Mouse (Mus musculus) cerebellum, adult 2 months (tissue): ENCODE measurements at regions not wholly inside any gene's neighbourhood (a gene's known extent, or its start where the extent isn't known, plus 50 kb on each side); places are given as distances from the start of the nearest gene placed in this dataset.

ENCODE experiments used
- CTCF ChIP-seq: fragments of 200-500 bp; IDR thresholded peaks from 2 replicates; pipeline ENCODE4 v1.5.1; 2011; ENCODE audit warnings: low read depth, mild to moderate bottlenecking, control low read depth, low read length, moderate library complexity, borderline replicate concordance; ENCODE audit not compliant: insufficient read depth
- POLR2A ChIP-seq: fragments of 200-500 bp; IDR thresholded peaks from 2 replicates; pipeline ENCODE4 v1.6.1; 2011; ENCODE audit warnings: low read length, control low read depth, borderline replicate concordance; ENCODE audit not compliant: insufficient read depth

DNA sequence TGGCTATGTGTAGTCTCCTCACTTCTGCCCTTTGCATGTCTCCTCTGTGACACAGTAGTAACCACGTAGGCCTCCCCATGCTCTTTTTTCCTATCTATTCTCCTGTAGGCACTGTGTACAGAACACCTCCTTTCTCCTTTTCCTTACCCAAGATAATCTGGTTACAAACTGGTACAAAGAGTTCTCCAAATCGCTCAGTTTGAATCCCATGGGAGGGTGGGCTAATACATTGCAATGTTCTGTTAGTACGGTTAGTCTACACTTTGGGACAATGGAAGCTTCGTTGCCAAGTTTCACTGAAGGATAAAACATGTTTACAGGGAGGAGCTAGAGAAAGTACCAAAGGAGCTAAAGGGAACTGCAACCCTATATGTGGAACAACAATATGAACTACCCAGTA lies 145.2 kb downstream of the Nrip1 start:
- no peak for TF ChIP-seq POLR2A
- no peak for TF ChIP-seq CTCF
